Mouse (Mus musculus): ENCODE measurements around the gene Olfr1335. TPM values are rescaled to one million over a fixed set of nuclear protein-coding genes. Genes with fewer than 3 reads are reported as not detected.
"Not testable (repeated sequence)": the region's sequence is repeated elsewhere in the genome, so short reads cannot be mapped to it uniquely, and the experiment has no call there.

Olfr1335 gene
- total RNA-seq (2012; rRNA removed) = not detected in 2 replicates

GRCm38 (mm10) chr4:118809844-118810243, at the start of gene Olfr1335:
TSS of gene Olfr1335 (minus strand) at chr4:118809944.
- no peak for TF ChIP-seq HCFC1 (IDR thresholded peaks at IDR 0.05; ENCODE audit: borderline replicate concordance, insufficient read depth, low read length)
- no peak for TF ChIP-seq CHD2 (IDR thresholded peaks at IDR 0.05; ENCODE audit: low read depth, low read length)
- no peak for TF ChIP-seq ZNF384 (IDR thresholded peaks at IDR 0.05; ENCODE audit: low read depth, low read length)
- no peak for TF ChIP-seq ZC3H11A (IDR thresholded peaks at IDR 0.05; ENCODE audit: borderline replicate concordance, low read depth, low read length)
- TF ChIP-seq MAFK (IDR thresholded peaks at IDR 0.05; ENCODE audit: insufficient read depth, low read depth, low read length) = no peak
- in situ Hi-C loops (cut with MboI; ENCODE audit: low sequenced_read_pairs in 2 of 2, unreplicated experiment in 2 of 2) = no loop called here
- H3K9me3 ChIP-seq (ENCODE audit: control insufficient read depth, insufficient read depth, low read depth, low read length) = no peaks in the 10 kb centered on the region
- no peaks in the 10 kb centered on the region for H3K4me1 ChIP-seq (ENCODE audit: control insufficient read depth in 2 of 2, insufficient read depth in 2 of 2, low read length in 2 of 2, poor library complexity in 1 of 2)
- no peak within 1 kb of the TSS for H3K9ac ChIP-seq (ENCODE audit: insufficient read depth, low read depth, low read length, poor library complexity, severe bottlenecking)
- H3K27ac ChIP-seq (ENCODE audit: insufficient read depth, low read depth, low read length, poor library complexity, severe bottlenecking) = no peak within 1 kb of the TSS
- no peak for DNase-seq (ENCODE audit: low read depth, low spot score)
- no peaks in the 10 kb centered on the region for H3K36me3 ChIP-seq (ENCODE audit: control insufficient read depth, insufficient read depth, low read length, poor library complexity, severe bottlenecking)
- H3K4me3 ChIP-seq (ENCODE audit: insufficient read depth in 1 of 2, low read depth in 1 of 2, low read length in 2 of 2, poor library complexity in 1 of 2, severe bottlenecking in 1 of 2) = no peak within 1 kb of the TSS

- H3K27ac ChIP-seq (ENCODE audit: insufficient read depth, low read depth, low read length, poor library complexity, severe bottlenecking) = no peak within 1 kb of the TSS
- no peak for DNase-seq (ENCODE audit: low read depth, low spot score)
- no peaks in the 10 kb centered on the region for H3K36me3 ChIP-seq (ENCODE audit: control insufficient read depth, insufficient read depth, low read length, poor library complexity, severe bottlenecking)
- no peaks in the 10 kb centered on the region for H3K9me3 ChIP-seq (ENCODE audit: control insufficient read depth, insufficient read depth, low read depth, low read length)
- no peak within 1 kb of the TSS for H3K4me3 ChIP-seq (ENCODE audit: insufficient read depth in 1 of 2, low read depth in 1 of 2, low read length in 2 of 2, poor library complexity in 1 of 2, severe bottlenecking in 1 of 2)
- no peak within 1 kb of the TSS for H3K9ac ChIP-seq (ENCODE audit: insufficient read depth, low read depth, low read length, poor library complexity, severe bottlenecking)
- no peak for TF ChIP-seq MAFK (IDR thresholded peaks at IDR 0.05; ENCODE audit: insufficient read depth, low read depth, low read length)
- no peak for TF ChIP-seq HCFC1 (IDR thresholded peaks at IDR 0.05; ENCODE audit: borderline replicate concordance, insufficient read depth, low read length)
- no peak for TF ChIP-seq ZNF384 (IDR thresholded peaks at IDR 0.05; ENCODE audit: low read depth, low read length)
- no peak for TF ChIP-seq ZC3H11A (IDR thresholded peaks at IDR 0.05; ENCODE audit: borderline replicate concordance, low read depth, low read length)
- no peaks in the 10 kb centered on the region for H3K4me1 ChIP-seq (ENCODE audit: control insufficient read depth in 2 of 2, insufficient read depth in 2 of 2, low read length in 2 of 2, poor library complexity in 1 of 2)
- in situ Hi-C loops (cut with MboI; ENCODE audit: low sequenced_read_pairs in 2 of 2, unreplicated experiment in 2 of 2) = no loop called here
Observed at GRCm38 (mm10) chr4:118836179-118836578, 26.4 kb upstream of the Olfr1335 start, which contains the start of gene Olfr1333. TSS of gene Olfr1333 (minus strand) at chr4:118836279.

DNA sequence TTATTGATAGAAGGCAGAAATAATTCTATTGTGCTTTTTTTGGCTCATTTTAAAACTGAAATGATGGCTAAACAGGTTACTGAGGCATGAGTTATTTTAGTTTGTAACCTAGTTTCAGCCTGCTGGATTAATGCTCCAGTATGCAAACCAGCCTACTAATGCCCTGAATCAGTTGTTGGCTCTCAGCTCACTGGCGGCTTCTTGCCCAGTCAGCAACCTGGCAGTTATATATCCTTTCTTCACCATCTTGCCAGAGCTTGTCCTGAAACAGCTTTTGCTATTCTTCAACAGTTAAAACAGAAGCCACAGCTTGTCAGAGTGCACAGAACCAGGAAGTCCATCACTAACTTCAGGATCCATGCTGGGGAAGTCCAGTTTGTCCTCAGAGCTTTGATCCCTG, 9.2 kb upstream of the Olfr1335 start:
- DNase-seq (ENCODE audit: low read depth, low spot score) = no peak
- Histone ChIP-seq H3K4me3 (ENCODE audit: insufficient read depth in 1 of 2, low read depth in 1 of 2, low read length in 2 of 2, poor library complexity in 1 of 2, severe bottlenecking in 1 of 2) (no peak overlapping the region), H3K4me1 (ENCODE audit: control insufficient read depth in 2 of 2, insufficient read depth in 2 of 2, low read length in 2 of 2, poor library complexity in 1 of 2) (no peaks in the 10 kb centered on the region), H3K9ac (ENCODE audit: insufficient read depth, low read depth, low read length, poor library complexity, severe bottlenecking) (no peak overlapping the region), H3K9me3 (ENCODE audit: control insufficient read depth, insufficient read depth, low read depth, low read length) (no peaks in the 10 kb centered on the region), H3K27ac (ENCODE audit: insufficient read depth, low read depth, low read length, poor library complexity, severe bottlenecking) (no peak overlapping the region), H3K36me3 (ENCODE audit: control insufficient read depth, insufficient read depth, low read length, poor library complexity, severe bottlenecking) (no peaks in the 10 kb centered on the region)
- in situ Hi-C loops (cut with MboI; ENCODE audit: low sequenced_read_pairs in 2 of 2, unreplicated experiment in 2 of 2) = no loop called here
- TF ChIP-seq ZNF384 (IDR thresholded peaks at IDR 0.05; ENCODE audit: low read depth, low read length) (no peak), CHD2 (IDR thresholded peaks at IDR 0.05; ENCODE audit: low read depth, low read length) (no peak), MAFK (IDR thresholded peaks at IDR 0.05; ENCODE audit: insufficient read depth, low read depth, low read length) (no peak), ZC3H11A (IDR thresholded peaks at IDR 0.05; ENCODE audit: borderline replicate concordance, low read depth, low read length) (no peak), HCFC1 (IDR thresholded peaks at IDR 0.05; ENCODE audit: borderline replicate concordance, insufficient read depth, low read length) (no peak)

GRCm38 (mm10) chr4:118792796-118793195, 16.9 kb downstream of the Olfr1335 start:
- DNase-seq (ENCODE audit: low read depth, low spot score); H3K4me1 ChIP-seq (ENCODE audit: control insufficient read depth in 2 of 2, insufficient read depth in 2 of 2, low read length in 2 of 2, poor library complexity in 1 of 2); H3K4me3 ChIP-seq (ENCODE audit: insufficient read depth in 1 of 2, low read depth in 1 of 2, low read length in 2 of 2, poor library complexity in 1 of 2, severe bottlenecking in 1 of 2); H3K9ac ChIP-seq (ENCODE audit: insufficient read depth, low read depth, low read length, poor library complexity, severe bottlenecking); H3K9me3 ChIP-seq (ENCODE audit: control insufficient read depth, insufficient read depth, low read depth, low read length); in situ Hi-C loops (cut with MboI; ENCODE audit: low sequenced_read_pairs in 2 of 2, unreplicated experiment in 2 of 2); H3K36me3 ChIP-seq (ENCODE audit: control insufficient read depth, insufficient read depth, low read length, poor library complexity, severe bottlenecking); H3K27ac ChIP-seq (ENCODE audit: insufficient read depth, low read depth, low read length, poor library complexity, severe bottlenecking): not testable (repeated sequence)

GRCm38 (mm10) chr4:118782486-118782885, 27.3 kb downstream of the Olfr1335 start, which contains the start of gene Olfr1337:
TSS of gene Olfr1337 (minus strand) at chr4:118782586.
- in situ Hi-C loops (cut with MboI; ENCODE audit: low sequenced_read_pairs in 2 of 2, unreplicated experiment in 2 of 2) = no loop called here
- no peak within 1 kb of the TSS for H3K27ac ChIP-seq (ENCODE audit: insufficient read depth, low read depth, low read length, poor library complexity, severe bottlenecking)
- TF ChIP-seq ZNF384 (IDR thresholded peaks at IDR 0.05; ENCODE audit: low read depth, low read length) (no peak), CHD2 (IDR thresholded peaks at IDR 0.05; ENCODE audit: low read depth, low read length) (no peak), MAFK (IDR thresholded peaks at IDR 0.05; ENCODE audit: insufficient read depth, low read depth, low read length) (no peak), HCFC1 (IDR thresholded peaks at IDR 0.05; ENCODE audit: borderline replicate concordance, insufficient read depth, low read length) (no peak), ZC3H11A (IDR thresholded peaks at IDR 0.05; ENCODE audit: borderline replicate concordance, low read depth, low read length) (no peak)
- H3K4me3 ChIP-seq (ENCODE audit: insufficient read depth in 1 of 2, low read depth in 1 of 2, low read length in 2 of 2, poor library complexity in 1 of 2, severe bottlenecking in 1 of 2) = no peak within 1 kb of the TSS
- H3K9ac ChIP-seq (ENCODE audit: insufficient read depth, low read depth, low read length, poor library complexity, severe bottlenecking) = no peak within 1 kb of the TSS
- peaks cover 0 to 3% of the 10 kb centered on the region in 2 experiments; a peak in 1 of 4 replicates for H3K4me1 ChIP-seq (ENCODE audit: control insufficient read depth in 2 of 2, insufficient read depth in 2 of 2, low read length in 2 of 2, poor library complexity in 1 of 2)
- H3K9me3 ChIP-seq (ENCODE audit: control insufficient read depth, insufficient read depth, low read depth, low read length) = no peaks in the 10 kb centered on the region
- DNase-seq (ENCODE audit: low read depth, low spot score) = no peak
- H3K36me3 ChIP-seq (ENCODE audit: control insufficient read depth, insufficient read depth, low read length, poor library complexity, severe bottlenecking) = no peaks in the 10 kb centered on the region

Other genes with a start within 250 kb of the Olfr1335 start
- 0.16 and 0.18 TPM in 2 replicates for gene Cfap57, start 189.2 kb downstream of the Olfr1335 start, total RNA-seq (2012; rRNA removed)
- 165 and 182 TPM in 2 replicates for gene Ebna1bp2, start 189.1 kb downstream of the Olfr1335 start, total RNA-seq (2012; rRNA removed)
- not detected in 2 replicates for gene Olfr62, start 151.0 kb downstream of the Olfr1335 start, total RNA-seq (2012; rRNA removed)
- gene Olfr1342, start 117.2 kb downstream of the Olfr1335 start, total RNA-seq (2012; rRNA removed) = not detected in 2 replicates
- gene Olfr1341, start 106.4 kb downstream of the Olfr1335 start, total RNA-seq (2012; rRNA removed) = 0.04 TPM in 1 of 2 replicates, not detected in the other
- gene Olfr1340, start 89.8 kb downstream of the Olfr1335 start, total RNA-seq (2012; rRNA removed) = not detected in 2 replicates
- not detected in 2 replicates for gene Olfr1339, start 77.8 kb downstream of the Olfr1335 start, total RNA-seq (2012; rRNA removed)
- gene Olfr1338, start 51.2 kb downstream of the Olfr1335 start, total RNA-seq (2012; rRNA removed) = not detected in 2 replicates
- gene Olfr1337, start 27.4 kb downstream of the Olfr1335 start, total RNA-seq (2012; rRNA removed) = not detected in 2 replicates
- gene Olfr1333, start 26.3 kb upstream of the Olfr1335 start, total RNA-seq (2012; rRNA removed) = not detected in 2 replicates
- gene Olfr1331, start 54.7 kb upstream of the Olfr1335 start, total RNA-seq (2012; rRNA removed) = not detected in 2 replicates
- gene Olfr1330, start 78.7 kb upstream of the Olfr1335 start, total RNA-seq (2012; rRNA removed) = not detected in 2 replicates
- not detected in 2 replicates for gene Olfr1329, start 107.5 kb upstream of the Olfr1335 start, total RNA-seq (2012; rRNA removed)
- gene Olfr1328, start 128.7 kb upstream of the Olfr1335 start, total RNA-seq (2012; rRNA removed) = 0.11 TPM in 1 of 2 replicates, not detected in the other
- not detected in 2 replicates for gene Lao1, start 151.6 kb upstream of the Olfr1335 start, total RNA-seq (2012; rRNA removed)